Mouse (Mus musculus): Measurements from ENCODE around the gene Kbtbd2. TPM values are rescaled to one million over a fixed set of nuclear protein-coding genes. Genes with fewer than 3 reads are reported as not detected.

Kbtbd2 gene
- polyA plus RNA-seq (2012; rRNA removed; ENCODE audit: low replicate concordance), result 8.9 and 11.6 TPM in 2 replicates

GRCm38 (mm10) chr6:56797311-56798151 lies at the start of gene Kbtbd2:
TSS of gene Kbtbd2 (minus strand) at chr6:56797813.

GRCm38 (mm10) chr6:56831697-56832406 lies 34.2 kb upstream of the Kbtbd2 start, which contains the start of gene Fkbp9:
TSS of gene Fkbp9 (plus strand) at chr6:56832059.

Other genes starting within 250 kb of the Kbtbd2 start
- 0.04 TPM in 2 replicates for gene Pde1c, start 228.7 kb downstream of the Kbtbd2 start, polyA plus RNA-seq (2012; rRNA removed; ENCODE audit: low replicate concordance)
- gene Lsm5, start 93.1 kb downstream of the Kbtbd2 start, polyA plus RNA-seq (2012; rRNA removed; ENCODE audit: low replicate concordance), result 2.9 and 5.3 TPM in 2 replicates
- 5.1 and 8.4 TPM in 2 replicates for gene Avl9, start 82.9 kb downstream of the Kbtbd2 start, polyA plus RNA-seq (2012; rRNA removed; ENCODE audit: low replicate concordance)
- gene Fkbp9, start 34.2 kb upstream of the Kbtbd2 start, polyA plus RNA-seq (2012; rRNA removed; ENCODE audit: low replicate concordance), result 118 and 119 TPM in 2 replicates
- 5.2 and 8.8 TPM in 2 replicates for gene Nt5c3, start 126.1 kb upstream of the Kbtbd2 start, polyA plus RNA-seq (2012; rRNA removed; ENCODE audit: low replicate concordance)
- gene Vmn1r4, start 126.2 kb upstream of the Kbtbd2 start, polyA plus RNA-seq (2012; rRNA removed; ENCODE audit: low replicate concordance), result 0.13 TPM in 1 of 2 replicates, not detected in the other
- gene Vmn1r5, start 172.5 kb upstream of the Kbtbd2 start, polyA plus RNA-seq (2012; rRNA removed; ENCODE audit: low replicate concordance), result not detected in 2 replicates
- not detected in 2 replicates for gene Vmn1r6, start 199.4 kb upstream of the Kbtbd2 start, polyA plus RNA-seq (2012; rRNA removed; ENCODE audit: low replicate concordance)
- gene Vmn1r7, start 227.5 kb upstream of the Kbtbd2 start, polyA plus RNA-seq (2012; rRNA removed; ENCODE audit: low replicate concordance), result not detected in 2 replicates
- not detected in 2 replicates for gene Vmn1r8, start 234.5 kb upstream of the Kbtbd2 start, polyA plus RNA-seq (2012; rRNA removed; ENCODE audit: low replicate concordance)

All from subcutaneous adipose tissue, adult 2 months (tissue).